Mouse (Mus musculus): ENCODE data around the gene Sdk1. TPM values are rescaled to one million over a fixed set of nuclear protein-coding genes. Genes with fewer than 3 reads are reported as not detected.

The Sdk1 gene
- polyA plus RNA-seq, 1 experiment from 2014 or later: 1.0 TPM

GRCm38 (mm10) chr5:141379836-141380773, 138.8 kb downstream of the Sdk1 start:
- H3K27ac ChIP-seq (ENCODE audit: low read depth): no peak overlapping the region
- no peak overlapping the region for H3K4me3 ChIP-seq (ENCODE audit: low read depth, low read length)
- no peak overlapping the region for H3K4me2 ChIP-seq
- ATAC-seq (ENCODE audit: insufficient read depth) (no peak), DNase-seq (no peak)
- no peaks in the 10 kb centered on the region for H3K9me3 ChIP-seq (ENCODE audit: low read depth, low read length)
- H3K4me1 ChIP-seq (ENCODE audit: insufficient read depth): no peaks in the 10 kb centered on the region; the same call in 1 of the 2 replicates
- no peak for TF ChIP-seq CTCF (IDR thresholded peaks at IDR 0.05; ENCODE audit: low read depth)
- no peaks in the 10 kb centered on the region for H3K27me3 ChIP-seq (ENCODE audit: insufficient read depth, low read length)
- H3K36me3 ChIP-seq (ENCODE audit: insufficient read depth): no peaks in the 10 kb centered on the region
- 60% methylated on average over 9 of the region's 9 CpGs for WGBS
- H3K9ac ChIP-seq: no peak overlapping the region

- Histone ChIP-seq H3K4me2 (no peak overlapping the region), H3K27ac (ENCODE audit: low read depth) (no peak overlapping the region), H3K4me1 (ENCODE audit: insufficient read depth) (no peaks in the 10 kb centered on the region; the same call in 1 of the 2 replicates), H3K9me3 (ENCODE audit: low read depth, low read length) (no peaks in the 10 kb centered on the region), H3K27me3 (ENCODE audit: insufficient read depth, low read length) (no peaks in the 10 kb centered on the region), H3K4me3 (ENCODE audit: low read depth, low read length) (no peak overlapping the region), H3K9ac (no peak overlapping the region), H3K36me3 (ENCODE audit: insufficient read depth) (no peaks in the 10 kb centered on the region)
- ATAC-seq (ENCODE audit: insufficient read depth): no peak
- TF ChIP-seq CTCF (IDR thresholded peaks at IDR 0.05; ENCODE audit: low read depth): no peak
- no peak for DNase-seq
- 78% methylated on average over 3 of the region's 3 CpGs for WGBS
Observed at GRCm38 (mm10) chr5:141380774-141381156, 139.5 kb downstream of the Sdk1 start.

GRCm38 (mm10) chr5:141381581-141381980, 140.3 kb downstream of the Sdk1 start:
- Histone ChIP-seq H3K4me1 (ENCODE audit: insufficient read depth) (no peaks in the 10 kb centered on the region; the same call in 1 of the 2 replicates), H3K36me3 (ENCODE audit: insufficient read depth) (no peaks in the 10 kb centered on the region), H3K4me2 (no peak overlapping the region), H3K27ac (ENCODE audit: low read depth) (no peak overlapping the region), H3K9ac (no peak overlapping the region), H3K4me3 (ENCODE audit: low read depth, low read length) (no peak overlapping the region), H3K27me3 (ENCODE audit: insufficient read depth, low read length) (no peaks in the 10 kb centered on the region), H3K9me3 (ENCODE audit: low read depth, low read length) (no peaks in the 10 kb centered on the region)
- DNase-seq (no peak), ATAC-seq (ENCODE audit: insufficient read depth) (no peak)
- WGBS: 88% methylated on average over 7 of the region's 7 CpGs
- TF ChIP-seq CTCF (IDR thresholded peaks at IDR 0.05; ENCODE audit: low read depth): no peak

GRCm38 (mm10) chr5:141382246-141382835, 141.1 kb downstream of the Sdk1 start:
- Histone ChIP-seq H3K27ac (ENCODE audit: low read depth) (no peak overlapping the region), H3K4me2 (no peak overlapping the region), H3K9ac (no peak overlapping the region), H3K4me1 (ENCODE audit: insufficient read depth) (no peaks in the 10 kb centered on the region; the same call in 1 of the 2 replicates), H3K9me3 (ENCODE audit: low read depth, low read length) (no peaks in the 10 kb centered on the region), H3K4me3 (ENCODE audit: low read depth, low read length) (no peak overlapping the region), H3K36me3 (ENCODE audit: insufficient read depth) (no peaks in the 10 kb centered on the region), H3K27me3 (ENCODE audit: insufficient read depth, low read length) (no peaks in the 10 kb centered on the region)
- no peak for ATAC-seq (ENCODE audit: insufficient read depth)
- no peak for TF ChIP-seq CTCF (IDR thresholded peaks at IDR 0.05; ENCODE audit: low read depth)
- 80% methylated on average over 5 of the region's 5 CpGs for WGBS
- no peak for DNase-seq

GRCm38 (mm10) chr5:141388451-141388850, 147.2 kb downstream of the Sdk1 start:
- ATAC-seq (ENCODE audit: insufficient read depth) (no peak), DNase-seq (no peak)
- H3K4me3 ChIP-seq (ENCODE audit: low read depth, low read length): no peak overlapping the region
- no peaks in the 10 kb centered on the region for H3K36me3 ChIP-seq (ENCODE audit: insufficient read depth)
- H3K9ac ChIP-seq: no peak overlapping the region
- no peak overlapping the region for H3K27ac ChIP-seq (ENCODE audit: low read depth)
- H3K4me1 ChIP-seq (ENCODE audit: insufficient read depth): no peaks in the 10 kb centered on the region
- H3K4me2 ChIP-seq: no peak overlapping the region
- no peaks in the 10 kb centered on the region for H3K27me3 ChIP-seq (ENCODE audit: insufficient read depth, low read length)
- 43% methylated on average over 2 of the region's 2 CpGs for WGBS
- H3K9me3 ChIP-seq (ENCODE audit: low read depth, low read length): no peaks in the 10 kb centered on the region
- TF ChIP-seq CTCF (IDR thresholded peaks at IDR 0.05; ENCODE audit: low read depth): no peak

GRCm38 (mm10) chr5:141390541-141390940, 149.3 kb downstream of the Sdk1 start:
- no peak for TF ChIP-seq CTCF (IDR thresholded peaks at IDR 0.05; ENCODE audit: low read depth)
- H3K9me3 ChIP-seq (ENCODE audit: low read depth, low read length): no peaks in the 10 kb centered on the region
- no peak for ATAC-seq (ENCODE audit: insufficient read depth)
- no peak for DNase-seq
- no peak overlapping the region for H3K9ac ChIP-seq
- H3K27me3 ChIP-seq (ENCODE audit: insufficient read depth, low read length): no peaks in the 10 kb centered on the region
- H3K27ac ChIP-seq (ENCODE audit: low read depth): no peak overlapping the region
- WGBS: 67% methylated on average over 4 of the region's 4 CpGs
- H3K4me1 ChIP-seq (ENCODE audit: insufficient read depth): no peaks in the 10 kb centered on the region
- no peaks in the 10 kb centered on the region for H3K36me3 ChIP-seq (ENCODE audit: insufficient read depth)
- H3K4me2 ChIP-seq: no peak overlapping the region
- H3K4me3 ChIP-seq (ENCODE audit: low read depth, low read length): no peak overlapping the region

GRCm38 (mm10) chr5:141391153-141391552, 149.9 kb downstream of the Sdk1 start:
- no peak for TF ChIP-seq CTCF (IDR thresholded peaks at IDR 0.05; ENCODE audit: low read depth)
- no peaks in the 10 kb centered on the region for H3K27me3 ChIP-seq (ENCODE audit: insufficient read depth, low read length)
- H3K4me3 ChIP-seq (ENCODE audit: low read depth, low read length): no peak overlapping the region
- H3K9ac ChIP-seq: no peak overlapping the region
- DNase-seq (no peak), ATAC-seq (ENCODE audit: insufficient read depth) (no peak)
- no peaks in the 10 kb centered on the region for H3K9me3 ChIP-seq (ENCODE audit: low read depth, low read length)
- H3K4me2 ChIP-seq: no peak overlapping the region
- H3K4me1 ChIP-seq (ENCODE audit: insufficient read depth): no peaks in the 10 kb centered on the region
- no peaks in the 10 kb centered on the region for H3K36me3 ChIP-seq (ENCODE audit: insufficient read depth)
- H3K27ac ChIP-seq (ENCODE audit: low read depth): no peak overlapping the region
- 61% methylated on average over 5 of the region's 5 CpGs for WGBS
